Mouse (Mus musculus) spleen, adult 2 months (tissue): ENCODE data around the gene Rap1a. TPM values are rescaled to one million over a fixed set of nuclear protein-coding genes. Genes with fewer than 3 reads are reported as not detected.

Experiments
- DNase-seq, 2 experiments: peaks; one replicate each; pipeline versions ENCODE4 v3.0.0 to v3.0.0-alpha.2; 2012 to 2021; ENCODE audit warnings: low spot score in 2 of 2, low read depth in 1 of 2
- H3K27ac ChIP-seq: fragments of 200-500 bp; 2 replicates; pipeline ENCODE4 v1.5.1; 2012; ENCODE audit warnings: low read length, inconsistent platforms; ENCODE audit not compliant: insufficient read depth
- H3K27me3 ChIP-seq: fragments of 200-500 bp; 2 replicates; pipeline ENCODE4 v1.6.1; 2012; ENCODE audit warnings: mild to moderate bottlenecking, moderate library complexity, low read length, inconsistent platforms; ENCODE audit not compliant: control insufficient read depth, insufficient read depth
- H3K36me3 ChIP-seq: fragments of 200-500 bp; 2 replicates; pipeline ENCODE4 v1.6.1; 2012; ENCODE audit warnings: mild to moderate bottlenecking, low read length, inconsistent platforms; ENCODE audit not compliant: control insufficient read depth, insufficient read depth
- H3K4me1 ChIP-seq: fragments of 200-500 bp; 2 replicates; pipeline ENCODE4 v1.6.1; 2011; ENCODE audit warnings: inconsistent platforms; ENCODE audit not compliant: control insufficient read depth, insufficient read depth, insufficient read length
- H3K4me3 ChIP-seq: fragments of 200-500 bp; 2 replicates; pipeline ENCODE4 v1.5.1; 2011; ENCODE audit warnings: mild to moderate bottlenecking, inconsistent platforms; ENCODE audit not compliant: insufficient read depth, insufficient read length; ENCODE audit errors: extremely low read depth
- CTCF ChIP-seq: fragments of 200-500 bp; IDR thresholded peaks from 2 replicates; pipeline ENCODE4 v1.5.1; 2011; ENCODE audit warnings: mild to moderate bottlenecking, inconsistent platforms; ENCODE audit not compliant: insufficient read depth, insufficient read length, insufficient replicate concordance; ENCODE audit errors: extremely low read depth
- POLR2A ChIP-seq: fragments of 200-500 bp; IDR thresholded peaks from 2 replicates; pipeline ENCODE4 v1.6.1; 2011; ENCODE audit warnings: low read depth, low read length, inconsistent platforms
- WGBS: fragments of 180-500 bp; shearing (Covaris S2); methylation state at CpG from one replicate; pipeline ENCODE4 v1.1.7; 2018; 5-methylcytosine and 5-hydroxymethylcytosine counted together
- polyA plus RNA-seq: library from polyadenylated mRNA; depleted of rRNA; stranded (reverse); fragments of >200 nt; gene quantifications from 2 replicates; pipeline ENCODE4 v1.2.3, GENCODE M21; 2012

The Rap1a gene
- polyA plus RNA-seq, 1 experiment: 8.0 TPM

GRCm38 (mm10) chr3:105711741-105712140 is 89.4 kb downstream of the Rap1a start:
- no peak overlapping the region for H3K4me3 ChIP-seq
- H3K4me1 ChIP-seq: no peaks in the 10 kb centered on the region

DNA sequence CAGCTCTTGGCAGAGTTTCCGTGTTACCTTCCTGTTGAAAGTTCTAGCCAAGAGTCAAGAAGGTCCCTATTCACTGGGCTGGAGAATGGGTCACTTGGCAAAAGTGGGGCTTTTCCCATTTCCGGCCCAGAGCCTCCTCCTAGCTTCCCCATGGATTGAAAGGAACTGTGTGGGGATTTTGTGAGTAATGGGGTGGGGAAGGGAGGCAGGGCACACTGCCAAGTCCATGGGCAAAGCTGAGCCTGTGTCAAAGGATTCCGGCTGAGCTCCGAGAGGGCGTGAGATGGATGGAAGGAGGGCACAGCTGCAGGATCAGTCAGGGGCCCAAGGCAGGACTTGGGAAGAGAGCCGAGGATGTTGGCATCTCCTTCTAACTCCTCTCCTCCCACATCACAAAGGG is 90.9 kb downstream of the Rap1a start:
- TF ChIP-seq CTCF (no peak), POLR2A (no peak)
- H3K4me3 ChIP-seq: no peak overlapping the region
- H3K36me3 ChIP-seq: no peaks in the 10 kb centered on the region
- 79% methylated on average over 6 of the region's 6 CpGs for WGBS
- H3K4me1 ChIP-seq: peaks cover 5% of the 10 kb centered on the region
- no peaks in the 10 kb centered on the region for H3K27me3 ChIP-seq
- no peak overlapping the region for H3K27ac ChIP-seq
- DNase-seq: no peak

More at GRCm38 (mm10) chr3:105711741-105712140, 89.4 kb downstream of the Rap1a start:
- Histone ChIP-seq H3K27ac (no peak overlapping the region), H3K27me3 (no peaks in the 10 kb centered on the region), H3K36me3 (no peaks in the 10 kb centered on the region)
- TF ChIP-seq POLR2A: no peak
- TF ChIP-seq CTCF: no peak
- no peak for DNase-seq
- WGBS: 74% methylated on average over 7 of the region's 7 CpGs

DNA sequence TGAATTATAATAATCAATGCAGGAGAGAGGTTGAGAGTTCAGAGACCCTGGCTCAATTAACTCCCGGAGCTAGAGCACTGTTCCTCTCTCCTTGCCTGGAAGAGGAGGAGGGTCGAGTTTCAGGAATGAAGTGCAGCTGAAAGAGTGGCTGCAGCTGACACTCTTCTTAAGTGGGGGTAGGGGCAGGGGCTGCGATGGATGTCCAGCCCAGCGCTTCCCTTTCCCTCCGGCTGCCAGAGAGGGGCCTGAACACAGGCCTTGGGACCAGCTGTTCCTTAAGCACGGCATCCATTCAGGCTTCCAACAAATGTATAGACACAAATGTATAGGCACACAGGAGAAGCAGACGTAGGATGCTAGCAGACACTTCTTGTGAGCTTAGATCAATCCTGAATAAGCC is 93.5 kb downstream of the Rap1a start:
- Histone ChIP-seq H3K36me3 (no peaks in the 10 kb centered on the region), H3K27me3 (no peaks in the 10 kb centered on the region), H3K4me1 (peaks cover 7% of the 10 kb centered on the region), H3K4me3 (no peak overlapping the region), H3K27ac (no peak overlapping the region)
- WGBS: 85% methylated on average over 7 of the region's 7 CpGs
- TF ChIP-seq POLR2A (no peak), CTCF (no peak)
- DNase-seq: no peak

GRCm38 (mm10) chr3:105706366-105707020 is 94.6 kb downstream of the Rap1a start:
- Histone ChIP-seq H3K4me1 (peaks cover 7% of the 10 kb centered on the region), H3K36me3 (no peaks in the 10 kb centered on the region), H3K27me3 (no peaks in the 10 kb centered on the region), H3K4me3 (no peak overlapping the region), H3K27ac (no peak overlapping the region)
- no peak for DNase-seq
- WGBS: 71% methylated on average over 4 of the region's 4 CpGs
- TF ChIP-seq POLR2A (no peak), CTCF (no peak)

- H3K4me3 ChIP-seq: peak overlapping the region; percentile 75; the same call in 1 of the 2 replicates
- DNase-seq: no peak
- H3K36me3 ChIP-seq: no peaks in the 10 kb centered on the region
- WGBS: 58% methylated on average over 3 of the region's 3 CpGs
- H3K27me3 ChIP-seq: no peaks in the 10 kb centered on the region
- TF ChIP-seq POLR2A (no peak), CTCF (no peak)
- H3K4me1 ChIP-seq: peaks cover 7% of the 10 kb centered on the region
- no peak overlapping the region for H3K27ac ChIP-seq
Observed at GRCm38 (mm10) chr3:105705561-105705960, 95.6 kb downstream of the Rap1a start.

GRCm38 (mm10) chr3:105705061-105705549 is 96.0 kb downstream of the Rap1a start:
- peak in 1 of 2 experiments; percentile 15 for DNase-seq
- under 1% methylated on average over 28 of the region's 28 CpGs for WGBS
- no peak for TF ChIP-seq POLR2A
- TF ChIP-seq CTCF: no peak
- H3K4me1 ChIP-seq: peaks cover 7% of the 10 kb centered on the region
- no peak overlapping the region for H3K27ac ChIP-seq
- H3K4me3 ChIP-seq: peak overlapping the region; percentile 75
- no peaks in the 10 kb centered on the region for H3K36me3 ChIP-seq
- no peaks in the 10 kb centered on the region for H3K27me3 ChIP-seq
